Mouse (Mus musculus): ENCODE measurements around the gene Otop3.

The Otop3 gene

DNA sequence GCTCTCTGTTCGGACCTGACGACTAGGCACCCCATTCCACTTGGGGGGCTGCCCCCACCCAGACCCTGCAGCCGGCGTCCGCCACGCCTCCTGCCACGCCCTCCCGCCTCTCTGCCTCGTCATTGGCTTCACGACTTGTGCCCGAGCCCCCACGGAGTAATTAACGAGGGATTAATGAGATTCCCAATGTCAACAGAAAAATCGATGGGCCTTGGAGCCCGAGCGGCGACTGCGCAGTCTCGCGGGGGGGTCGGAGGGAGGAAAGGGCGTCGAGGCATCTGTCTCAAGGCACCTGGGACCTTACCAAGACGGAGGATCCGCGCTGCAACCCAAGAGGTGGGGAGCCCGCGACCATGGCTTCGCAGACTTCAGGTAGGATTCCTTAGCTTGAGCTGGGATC, at the start of gene Otop3:
TSS of gene Otop3 (plus strand) at position 201 of the 400 bp plus-strand sequence.
- in situ Hi-C loops (cut with MboI): no loop called here

DNA sequence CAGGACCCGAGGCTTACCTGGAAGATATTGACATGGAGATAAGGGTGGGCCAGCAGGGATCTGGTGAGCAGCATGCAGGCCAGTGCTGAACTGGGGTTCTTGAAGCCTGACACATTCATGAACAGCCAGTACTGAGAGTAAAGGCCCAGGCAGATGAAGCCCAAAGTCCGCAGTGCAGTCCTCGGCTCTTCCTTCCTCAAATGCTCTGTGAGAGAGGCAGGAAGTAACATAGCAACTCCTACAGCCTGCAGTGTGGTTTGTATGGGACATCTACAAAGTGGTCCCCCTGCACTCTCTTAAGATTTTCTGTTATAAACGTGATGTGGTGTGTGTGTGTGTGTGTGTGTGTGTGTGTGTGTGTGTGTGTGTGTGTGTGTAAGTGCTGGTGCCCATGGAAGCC, 49.2 kb upstream of the Otop3 start:
- in situ Hi-C loops (cut with MboI): no loop called here

- in situ Hi-C loops (cut with MboI): no loop called here
These were observed 48.1 kb upstream of the Otop3 start for GRCm38 (mm10) chr11:115286201-115286993.

GRCm38 (mm10) chr11:115287386-115287785, 47.1 kb upstream of the Otop3 start:
- in situ Hi-C loops (cut with MboI): no loop called here

DNA sequence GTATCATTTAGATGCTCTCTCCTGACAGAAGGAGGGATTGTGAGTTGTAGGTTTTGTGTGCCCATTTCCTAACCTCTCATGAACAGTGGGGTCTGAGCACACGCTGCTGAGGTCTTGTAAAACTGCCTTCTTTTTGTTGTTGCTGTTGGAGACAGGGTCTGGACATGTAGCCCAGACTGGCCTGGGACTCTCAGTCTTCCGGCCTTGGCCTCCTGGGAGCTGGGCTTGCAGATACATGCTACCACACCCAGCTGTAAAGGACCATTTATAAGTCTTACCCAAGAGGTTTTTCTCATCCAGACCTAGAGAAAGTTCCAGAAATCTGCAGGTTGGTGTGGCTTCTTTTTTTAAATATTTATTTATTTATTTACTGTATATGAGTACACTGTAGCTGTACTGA, 46.2 kb upstream of the Otop3 start:
- in situ Hi-C loops (cut with MboI): no loop called here

GRCm38 (mm10) chr11:115289885-115290284, 44.6 kb upstream of the Otop3 start:
- in situ Hi-C loops (cut with MboI): no loop called here

- in situ Hi-C loops (cut with MboI): no loop called here
These were observed 44.2 kb upstream of the Otop3 start for GRCm38 (mm10) chr11:115290314-115290713.

GRCm38 (mm10) chr11:115290919-115291318, 43.6 kb upstream of the Otop3 start:
- in situ Hi-C loops (cut with MboI): no loop called here

DNA sequence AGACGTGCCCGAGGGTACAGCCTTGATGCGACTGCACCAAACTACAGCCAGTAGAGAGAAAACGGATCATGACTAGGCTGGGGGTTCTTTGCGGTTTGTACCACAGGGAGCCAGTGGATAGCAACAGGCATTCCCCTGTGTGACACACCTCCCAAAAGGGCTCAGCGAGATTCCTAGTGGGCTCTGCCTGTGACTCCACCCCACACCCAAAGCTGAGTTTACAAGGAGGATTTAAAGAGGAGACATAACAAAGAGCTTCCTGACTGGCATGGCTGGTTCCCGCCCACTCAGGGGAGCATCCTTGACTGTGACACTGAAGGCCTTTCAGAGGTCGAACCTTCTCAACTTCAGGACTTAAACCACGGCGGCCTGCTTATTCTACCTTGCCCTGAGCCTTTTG, 43.0 kb upstream of the Otop3 start:
- in situ Hi-C loops (cut with MboI): no loop called here

GRCm38 (mm10) chr11:115292631-115293375, 41.7 kb upstream of the Otop3 start:
- in situ Hi-C loops (cut with MboI): no loop called here

GRCm38 (mm10) chr11:115295939-115296338, 38.6 kb upstream of the Otop3 start:
- in situ Hi-C loops (cut with MboI): no loop called here

- in situ Hi-C loops (cut with MboI): no loop called here
These were observed 37.9 kb upstream of the Otop3 start for GRCm38 (mm10) chr11:115296471-115297210.

DNA sequence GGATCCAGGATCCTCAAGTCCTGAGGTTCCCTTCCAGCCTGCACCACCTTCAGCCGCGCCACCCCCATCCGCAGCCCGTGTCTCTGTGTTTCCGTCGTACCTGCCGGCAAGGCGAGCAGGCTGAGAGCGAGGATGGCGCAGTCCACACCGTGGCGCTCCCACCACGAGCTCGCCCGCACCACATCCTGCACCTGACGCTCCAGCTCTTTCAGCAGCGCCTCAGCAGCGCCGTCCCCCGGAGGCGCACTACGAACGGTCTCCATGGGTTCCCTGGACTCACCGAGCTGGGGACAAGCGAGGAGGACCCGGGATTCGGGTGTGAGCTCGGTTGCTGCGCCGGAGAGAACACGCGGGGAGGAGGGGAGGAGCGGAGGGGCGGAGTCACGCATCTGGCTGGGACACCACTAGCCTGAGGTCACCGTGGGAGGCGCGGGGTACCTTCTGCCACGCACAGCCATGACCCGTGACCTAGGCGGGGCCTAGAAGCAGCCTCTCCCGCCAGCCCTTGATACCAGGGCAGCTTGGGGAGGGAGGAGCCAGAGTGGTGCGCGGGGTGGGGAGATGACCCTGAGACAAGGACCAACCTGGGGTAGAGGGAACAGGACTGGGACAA, 37.2 kb upstream of the Otop3 start, which contains the start of gene Fads6:
TSS of gene Fads6 (minus strand) at position 450 of the 613 bp plus-strand sequence.
- in situ Hi-C loops (cut with MboI): no loop called here

DNA sequence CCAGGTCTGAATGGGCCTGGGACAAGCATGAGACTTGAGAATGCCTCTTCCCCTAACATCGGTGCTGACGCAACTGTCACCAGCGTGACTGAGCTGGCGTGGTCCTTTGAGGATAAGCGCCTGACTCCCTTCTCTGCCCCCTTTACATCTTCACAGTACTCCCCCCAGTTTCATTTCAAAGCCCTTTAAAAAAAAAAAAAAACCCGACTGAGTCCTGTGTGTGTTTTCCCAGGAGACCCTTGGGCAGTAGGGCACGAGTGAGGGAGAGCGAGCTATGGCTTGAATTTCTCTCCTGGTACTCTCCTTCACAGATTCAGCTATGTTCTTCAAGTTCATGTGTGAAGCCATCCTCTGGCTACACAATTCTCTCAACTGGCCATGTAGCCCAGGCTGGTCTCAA, 36.4 kb upstream of the Otop3 start:
- in situ Hi-C loops (cut with MboI): no loop called here

GRCm38 (mm10) chr11:115300745-115301144, 33.8 kb upstream of the Otop3 start:
- in situ Hi-C loops (cut with MboI): no loop called here

GRCm38 (mm10) chr11:115301351-115301750, 33.2 kb upstream of the Otop3 start:
- in situ Hi-C loops (cut with MboI): no loop called here

GRCm38 (mm10) chr11:115303167-115303566, 31.4 kb upstream of the Otop3 start:
- in situ Hi-C loops (cut with MboI): no loop called here

DNA sequence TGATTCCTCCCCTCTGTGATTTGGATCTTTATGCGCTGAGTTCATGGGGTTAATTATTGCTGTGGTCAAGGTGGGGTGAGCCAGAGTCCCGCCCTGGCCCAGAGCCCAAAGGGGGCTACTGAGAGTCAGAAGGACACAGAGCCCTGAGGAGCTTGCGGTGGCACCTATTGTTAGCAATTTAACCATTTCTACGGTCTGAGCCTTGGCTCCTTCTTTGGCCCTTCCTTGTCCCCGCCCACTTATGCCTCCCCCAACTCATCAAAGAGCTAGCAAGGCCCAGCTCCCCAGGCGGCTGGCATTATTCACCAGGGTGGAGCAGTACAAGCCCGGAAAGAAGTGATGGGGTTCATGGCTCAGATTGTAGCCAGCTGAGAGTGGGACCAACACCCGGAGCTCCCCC, 27.7 kb upstream of the Otop3 start, which contains the start of gene Otop2:
TSS of gene Otop2 (plus strand) at position 301 of the 400 bp plus-strand sequence.
- in situ Hi-C loops (cut with MboI): no loop called here

DNA sequence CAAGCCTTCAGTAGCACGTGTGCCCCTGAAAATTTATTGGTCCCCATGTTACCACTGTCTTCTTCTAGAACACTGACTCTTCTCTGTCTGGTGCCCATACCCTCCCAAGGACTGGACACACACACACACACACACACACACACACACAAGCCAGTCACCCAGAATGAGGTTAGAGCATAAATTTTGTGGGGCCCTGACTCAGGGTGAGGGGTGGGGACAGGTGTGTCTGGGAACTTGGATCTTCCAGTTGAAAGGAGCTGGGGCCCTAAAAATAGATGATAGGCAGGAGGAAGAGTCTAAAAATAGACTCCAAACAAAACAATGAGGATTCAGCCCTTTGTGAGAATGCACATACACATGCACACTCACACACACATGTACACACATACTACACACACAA, 25.8 kb upstream of the Otop3 start:
- in situ Hi-C loops (cut with MboI): no loop called here

DNA sequence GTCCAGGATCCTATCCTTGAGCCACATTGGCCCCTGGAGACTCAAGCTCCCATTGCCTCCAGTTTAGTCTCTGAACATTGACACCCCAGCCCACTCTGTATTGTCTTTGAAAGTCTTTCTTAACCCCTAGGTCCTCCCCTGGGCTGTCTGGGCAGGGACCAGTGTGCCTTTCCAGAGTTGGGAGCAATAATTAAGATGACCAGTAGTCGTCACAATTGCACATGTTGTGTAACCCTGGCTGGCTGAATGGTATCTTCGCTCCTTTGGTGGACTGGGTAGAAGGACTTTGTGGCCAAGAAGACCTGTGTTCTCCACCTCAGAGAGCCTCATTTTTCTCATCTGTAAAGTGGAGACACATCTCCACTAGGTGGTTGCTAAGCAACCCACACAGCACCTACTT, 20.3 kb upstream of the Otop3 start:
- in situ Hi-C loops (cut with MboI): no loop called here

- in situ Hi-C loops (cut with MboI): no loop called here
These were observed 17.3 kb upstream of the Otop3 start for GRCm38 (mm10) chr11:115317204-115317603.

Data from mature B cell (primary cell).